Mouse (Mus musculus) midbrain, embryonic 16.5 days (tissue): Measurements from ENCODE around the gene Acsl3. TPM values are rescaled to one million over a fixed set of nuclear protein-coding genes. Genes with fewer than 3 reads are reported as not detected.

Experiments
- ATAC-seq: fragments of 200-750 bp; cut with Nextera tagmentation; 2 replicates; pipeline ENCODE4 v1.8.0; 2017; ENCODE audit warnings: moderate TSS enrichment
- H3K27ac ChIP-seq: fragments of 300-500 bp; sonication (generic); 2 replicates; pipeline ENCODE4 v1.5.1; 2014; ENCODE audit warnings: mild to moderate bottlenecking, low read length, mixed read lengths
- H3K27me3 ChIP-seq: fragments of 300-500 bp; sonication (generic); 2 replicates; pipeline ENCODE4 v1.6.1; 2014; ENCODE audit warnings: low read depth, low read length, mixed read lengths; ENCODE audit not compliant: control insufficient read depth, insufficient read depth
- H3K36me3 ChIP-seq: fragments of 300-500 bp; sonication (generic); 2 replicates; pipeline ENCODE4 v1.6.1; 2014; ENCODE audit warnings: mild to moderate bottlenecking, low read length, moderate library complexity, mixed read lengths; ENCODE audit not compliant: control insufficient read depth, insufficient read depth
- H3K4me1 ChIP-seq: fragments of 300-500 bp; sonication (generic); 2 replicates; pipeline ENCODE4 v1.6.1; 2014; ENCODE audit warnings: mild to moderate bottlenecking, low read length, mixed read lengths; ENCODE audit not compliant: control insufficient read depth, insufficient read depth
- H3K4me2 ChIP-seq: fragments of 300-500 bp; sonication (generic); 2 replicates; pipeline ENCODE4 v1.6.1; 2014; ENCODE audit warnings: mild to moderate bottlenecking, low read length, mixed read lengths
- H3K4me3 ChIP-seq: fragments of 300-500 bp; sonication (generic); 2 replicates; pipeline ENCODE4 v1.5.1; 2014; ENCODE audit warnings: low read depth, mild to moderate bottlenecking, low read length, moderate library complexity, mixed read lengths
- H3K9ac ChIP-seq: fragments of 300-500 bp; sonication (generic); 2 replicates; pipeline ENCODE4 v1.6.1; 2014; ENCODE audit warnings: low read depth, low read length, mixed read lengths
- H3K9me3 ChIP-seq: fragments of 300-500 bp; sonication (generic); replicated peaks from 2 replicates; pipeline ENCODE4 v1.6.1; 2014; ENCODE audit warnings: mild to moderate bottlenecking, low read length, mixed read lengths; ENCODE audit not compliant: control insufficient read depth, poor library complexity, severe bottlenecking
- WGBS: fragments of 180-500 bp; shearing (Covaris S2); extraction: QIAGEN DNeasy Blood & Tissue Kit; methylation state at CpG from one replicate; pipeline ENCODE4 v1.1.7; 2014; 5-methylcytosine and 5-hydroxymethylcytosine counted together
- polyA plus RNA-seq: library from polyadenylated mRNA; unstranded; fragments of >200 nt; fragmentation: Nextera tagmentation; extraction: Ambion mirVana; gene quantifications from 2 replicates; pipeline ENCODE4 v1.2.1, GENCODE M21; 2015

Acsl3 gene
- polyA plus RNA-seq, 1 experiment from 2014 or later: 120 TPM

DNA sequence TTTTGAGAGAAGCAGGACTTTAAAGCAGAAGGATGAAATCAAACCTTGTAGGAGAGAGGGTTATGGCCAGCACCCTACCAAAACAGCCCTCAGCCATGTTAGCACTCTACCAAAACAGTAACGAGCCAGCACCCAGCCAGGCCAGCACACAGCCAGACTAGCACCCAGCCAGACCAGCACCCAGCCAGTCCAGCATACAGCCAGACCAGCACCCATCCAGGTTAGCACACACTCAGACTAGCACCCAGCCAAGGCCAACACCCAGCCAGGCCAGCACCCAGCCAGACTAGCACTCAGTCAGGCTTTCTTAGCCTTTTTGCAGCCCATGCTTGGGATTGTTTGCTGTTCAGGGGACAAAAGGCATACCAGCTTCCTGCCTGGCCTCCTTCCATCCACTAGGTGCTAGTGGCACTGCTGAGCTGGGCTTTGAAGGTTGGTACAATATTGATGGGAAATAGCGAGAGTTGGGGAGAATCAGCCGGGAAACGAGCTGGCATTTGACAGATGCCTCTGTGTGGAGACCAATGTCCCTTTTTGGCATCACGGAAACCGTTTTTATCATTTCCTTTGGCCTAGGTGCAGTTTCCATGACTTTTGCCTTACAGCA lies 68.1 kb downstream of the Acsl3 start:
- Histone ChIP-seq H3K9ac (peak overlapping the region; percentile 41; the same call in 1 of the 2 replicates), H3K4me2 (no peak overlapping the region)

DNA sequence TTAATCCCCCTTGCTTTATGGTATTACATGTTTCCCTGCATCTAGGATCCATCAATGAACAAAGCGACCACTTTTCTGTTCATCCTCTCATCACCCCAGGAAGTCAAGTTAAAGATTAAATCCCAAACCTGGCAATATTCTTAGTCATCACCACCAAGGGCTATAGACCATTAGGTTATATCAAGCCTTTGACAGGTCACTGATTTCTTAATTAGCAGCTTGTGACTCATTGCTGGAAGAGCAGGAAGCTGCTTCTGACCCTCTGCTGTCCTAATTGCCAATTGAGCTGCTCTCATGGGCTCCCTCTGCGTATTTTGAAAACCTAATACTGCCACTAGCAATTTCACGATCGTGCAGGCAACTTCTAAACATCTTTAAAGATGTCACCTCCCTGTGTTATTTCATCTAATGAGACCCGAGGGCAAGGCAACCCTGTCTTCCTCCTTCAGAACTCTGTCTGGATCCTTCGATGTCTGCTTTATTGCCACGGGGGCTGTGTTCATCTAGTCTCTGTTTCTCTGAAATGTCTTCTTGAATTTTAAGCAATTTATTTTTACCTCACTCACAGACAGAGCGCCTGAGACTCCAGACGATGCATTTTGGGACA lies 72.6 kb downstream of the Acsl3 start:
- H3K9me3 ChIP-seq: no peaks in the 10 kb centered on the region
- H3K36me3 ChIP-seq: no peaks in the 10 kb centered on the region
- 58% methylated on average over 9 of the region's 9 CpGs for WGBS
- H3K4me1 ChIP-seq: peaks cover 6% of the 10 kb centered on the region
- no peak overlapping the region for H3K9ac ChIP-seq
- H3K27me3 ChIP-seq: no peaks in the 10 kb centered on the region
- no peak overlapping the region for H3K4me3 ChIP-seq
- ATAC-seq: no peak
- H3K27ac ChIP-seq: no peak overlapping the region
- no peak overlapping the region for H3K4me2 ChIP-seq

More for the DNA sequence above, 68.1 kb downstream of the Acsl3 start:
- peaks cover 9% of the 10 kb centered on the region for H3K4me1 ChIP-seq
- no peaks in the 10 kb centered on the region for H3K36me3 ChIP-seq
- WGBS: 52% methylated on average over 6 of the region's 6 CpGs
- H3K4me3 ChIP-seq: no peak overlapping the region
- H3K27ac ChIP-seq: 0 out of 2 replicates have a peak overlapping the region, but pooled peaks have one; percentile 33
- no peaks in the 10 kb centered on the region for H3K9me3 ChIP-seq
- peak; percentile 50; the same call in 1 of the 2 replicates for ATAC-seq
- H3K27me3 ChIP-seq: no peaks in the 10 kb centered on the region

DNA sequence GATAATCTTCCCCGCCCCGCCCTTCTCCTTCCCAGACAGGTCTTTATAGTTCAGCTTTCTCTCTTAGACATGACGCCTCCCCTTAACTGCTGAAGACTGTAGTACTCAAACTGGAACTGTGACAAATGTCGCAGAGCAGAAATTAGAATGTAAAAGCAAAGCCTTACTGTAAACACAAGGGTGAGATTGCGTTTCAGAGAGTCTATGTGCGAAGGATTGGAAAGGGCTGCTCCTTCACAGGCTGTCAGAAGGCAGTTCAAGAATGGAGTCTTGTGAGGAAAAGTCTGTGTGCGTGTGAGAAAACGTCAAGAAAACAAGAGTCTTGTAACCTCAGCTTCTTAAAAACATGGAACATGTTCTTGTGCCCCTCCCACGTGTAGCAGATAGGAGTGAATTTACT lies 74.7 kb downstream of the Acsl3 start:
- Histone ChIP-seq H3K27ac (no peak overlapping the region), H3K27me3 (no peaks in the 10 kb centered on the region), H3K4me2 (no peak overlapping the region), H3K36me3 (no peaks in the 10 kb centered on the region), H3K4me1 (no peaks in the 10 kb centered on the region), H3K4me3 (no peak overlapping the region), H3K9ac (no peak overlapping the region), H3K9me3 (no peaks in the 10 kb centered on the region)
- no peak for ATAC-seq
- WGBS: 88% methylated on average over 9 of the region's 9 CpGs

DNA sequence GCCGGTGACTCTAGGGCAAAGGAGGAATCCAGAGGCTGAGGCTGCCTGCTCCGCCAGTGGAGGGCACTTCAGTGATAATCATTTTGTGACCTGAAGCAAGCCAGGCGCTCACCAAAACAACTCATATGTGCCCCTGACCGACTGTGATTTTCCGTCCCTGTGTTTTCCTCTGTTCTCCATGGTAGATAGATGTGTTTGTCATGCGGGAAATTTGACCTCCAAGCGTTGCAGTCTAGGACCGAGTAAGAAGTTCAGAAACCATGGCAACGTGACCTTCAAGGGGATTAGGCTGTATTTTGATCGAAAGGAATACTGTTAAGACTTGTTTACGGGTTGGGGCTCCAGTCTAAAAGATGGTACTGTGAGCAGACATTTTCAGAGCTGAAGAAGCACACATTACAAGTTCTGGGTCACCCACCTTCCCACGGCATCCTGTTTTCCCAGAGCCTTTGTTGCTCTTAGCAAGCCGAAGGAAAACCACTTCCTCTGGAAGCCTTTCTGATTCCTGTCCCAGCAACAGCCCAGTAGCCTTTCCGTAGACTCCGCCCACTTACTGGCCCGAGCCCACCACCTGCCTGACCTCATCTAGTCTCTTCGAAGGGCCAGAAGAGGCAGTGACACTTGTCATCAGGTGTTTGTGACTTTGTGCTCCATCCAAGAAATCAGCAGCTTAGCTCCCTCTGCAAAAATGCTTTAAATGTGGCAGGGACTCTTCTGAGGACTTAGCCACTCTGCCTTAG lies 76.8 kb downstream of the Acsl3 start:
- Histone ChIP-seq H3K27me3 (no peaks in the 10 kb centered on the region), H3K4me2 (no peak overlapping the region), H3K27ac (no peak overlapping the region), H3K9ac (no peak overlapping the region), H3K9me3 (no peaks in the 10 kb centered on the region), H3K4me3 (no peak overlapping the region), H3K36me3 (no peaks in the 10 kb centered on the region), H3K4me1 (no peaks in the 10 kb centered on the region)
- WGBS: 56% methylated on average over 17 of the region's 17 CpGs
- peak; percentile 54; the same call in 1 of the 2 replicates for ATAC-seq

DNA sequence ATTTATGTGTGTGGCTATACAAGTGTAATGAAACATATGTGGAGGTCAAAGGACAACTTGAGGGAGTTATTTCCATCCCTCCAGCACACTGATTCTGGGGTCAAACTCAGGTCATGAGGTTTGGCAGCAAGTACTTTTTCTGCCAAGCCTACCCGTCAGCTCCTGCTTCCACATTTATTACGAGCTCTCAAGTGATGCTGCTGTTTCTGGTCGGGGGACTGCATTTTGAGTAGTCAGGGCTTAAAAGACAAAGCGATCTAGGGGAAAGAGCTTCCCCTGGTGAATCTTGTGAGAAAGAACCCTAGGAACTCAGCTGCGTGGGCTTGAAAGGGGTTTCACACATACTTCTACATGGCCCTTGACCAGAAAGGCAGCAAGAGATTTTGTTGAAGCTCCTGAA lies 80.0 kb downstream of the Acsl3 start:
- no peak for ATAC-seq
- Histone ChIP-seq H3K27me3 (no peaks in the 10 kb centered on the region), H3K36me3 (no peaks in the 10 kb centered on the region), H3K9ac (no peak overlapping the region), H3K27ac (no peak overlapping the region), H3K4me3 (no peak overlapping the region), H3K4me2 (no peak overlapping the region), H3K9me3 (no peaks in the 10 kb centered on the region), H3K4me1 (no peaks in the 10 kb centered on the region)
- 77% methylated on average over 5 of the region's 5 CpGs for WGBS

DNA sequence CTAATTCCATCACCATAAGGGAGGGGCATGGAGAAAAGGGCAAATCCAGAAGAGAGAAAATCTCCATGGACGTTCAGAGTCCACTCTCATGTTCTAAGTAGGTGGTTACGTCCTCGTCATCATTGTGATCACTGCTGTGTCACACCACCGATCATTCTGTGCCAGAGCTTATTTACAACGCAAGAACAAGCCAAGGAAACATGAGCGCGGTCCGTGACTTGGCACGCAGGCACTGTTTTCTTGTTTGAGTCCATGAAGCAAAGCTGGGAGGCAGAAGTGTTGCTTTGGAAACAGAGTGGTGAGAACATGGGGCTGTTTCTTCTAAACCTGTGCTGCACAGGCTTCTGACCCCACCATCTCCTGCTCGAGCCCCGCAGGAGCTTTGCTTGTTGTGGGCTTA lies 83.1 kb downstream of the Acsl3 start:
- no peak for ATAC-seq
- 88% methylated on average over 11 of the region's 11 CpGs for WGBS

DNA sequence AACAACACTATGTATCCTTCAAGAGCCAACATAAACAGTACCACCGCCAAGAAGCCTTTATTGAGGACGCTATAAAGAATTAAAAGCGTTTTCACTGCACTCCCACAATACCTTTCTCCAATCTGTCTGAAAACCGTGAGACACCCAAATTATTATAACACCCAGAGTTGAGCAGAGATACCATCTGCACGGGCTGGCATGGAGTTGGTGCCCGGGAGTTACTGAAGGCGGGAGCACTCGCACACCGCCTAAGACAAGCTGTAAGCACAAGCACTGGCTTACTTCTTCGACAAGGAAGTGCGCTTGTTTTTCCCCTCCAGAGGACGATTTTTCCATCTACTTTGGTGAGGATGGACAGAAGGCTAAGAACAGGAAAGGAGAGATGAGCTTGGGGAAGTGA lies 84.6 kb downstream of the Acsl3 start:
- peaks cover 4% of the 10 kb centered on the region; the same call in 1 of the 2 replicates for H3K4me1 ChIP-seq
- H3K36me3 ChIP-seq: no peaks in the 10 kb centered on the region
- H3K4me3 ChIP-seq: no peak overlapping the region
- no peak overlapping the region for H3K4me2 ChIP-seq
- ATAC-seq: no peak
- H3K27ac ChIP-seq: no peak overlapping the region
- no peaks in the 10 kb centered on the region for H3K27me3 ChIP-seq
- H3K9me3 ChIP-seq: no peaks in the 10 kb centered on the region
- WGBS: 90% methylated on average over 12 of the region's 12 CpGs
- no peak overlapping the region for H3K9ac ChIP-seq

More for the DNA sequence above, 83.1 kb downstream of the Acsl3 start:
- no peaks in the 10 kb centered on the region for H3K27me3 ChIP-seq
- H3K9ac ChIP-seq: no peak overlapping the region
- no peaks in the 10 kb centered on the region for H3K36me3 ChIP-seq
- no peak overlapping the region for H3K4me3 ChIP-seq
- no peaks in the 10 kb centered on the region for H3K9me3 ChIP-seq
- no peak overlapping the region for H3K27ac ChIP-seq
- no peak overlapping the region for H3K4me2 ChIP-seq
- H3K4me1 ChIP-seq: peaks cover 4% of the 10 kb centered on the region; the same call in 1 of the 2 replicates

DNA sequence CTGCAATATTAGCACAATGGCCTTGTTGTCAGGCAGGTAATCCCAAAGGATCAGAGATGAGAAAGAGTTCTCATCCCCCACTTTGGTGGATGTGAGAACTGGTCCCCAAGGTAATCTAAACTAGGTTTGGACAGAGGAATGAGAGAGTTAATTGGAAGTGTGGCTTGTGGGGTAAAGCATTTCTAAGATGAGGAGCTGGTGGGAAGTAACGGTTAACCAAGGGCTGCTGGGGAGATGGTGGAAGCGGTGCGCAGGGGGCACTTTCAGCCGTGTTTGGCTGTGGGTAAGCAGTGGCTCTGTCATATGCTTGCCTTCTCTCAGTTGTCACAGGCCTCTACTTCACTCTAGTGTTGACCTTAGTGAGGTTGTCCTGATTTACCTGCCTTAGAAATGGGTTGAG lies 85.7 kb downstream of the Acsl3 start:
- H3K27ac ChIP-seq: no peak overlapping the region
- H3K36me3 ChIP-seq: no peaks in the 10 kb centered on the region
- H3K9me3 ChIP-seq: no peaks in the 10 kb centered on the region
- ATAC-seq: no peak
- 91% methylated on average over 4 of the region's 4 CpGs for WGBS
- no peak overlapping the region for H3K4me3 ChIP-seq
- H3K9ac ChIP-seq: no peak overlapping the region
- H3K4me2 ChIP-seq: no peak overlapping the region
- peaks cover 4% of the 10 kb centered on the region; the same call in 1 of the 2 replicates for H3K4me1 ChIP-seq
- H3K27me3 ChIP-seq: no peaks in the 10 kb centered on the region
